Mouse (Mus musculus): ENCODE data around the gene Tipin.
A peak's percentile ranks its signal among the peaks of the same experiment; 100 is the strongest.

GRCm38 (mm10) chr9:64351191-64351590, 69.8 kb downstream of the Tipin start:
- TF ChIP-seq USF1 (IDR thresholded peaks at IDR 0.05; ENCODE audit: low read depth, low read length) (no peak), CTCF (conservative IDR thresholded peaks at IDR 0.05 in 1 of 2, IDR thresholded peaks at IDR 0.05 in 1 of 2; ENCODE audit: low read depth in 2 of 2, low read length in 2 of 2) (peak; percentile 58 to 64), CHD2 (IDR thresholded peaks at IDR 0.05; ENCODE audit: low read length) (no peak), POLR2A (IDR thresholded peaks at IDR 0.05; ENCODE audit: low read depth, low read length) (no peak), HCFC1 (IDR thresholded peaks at IDR 0.05; ENCODE audit: low read depth, low read length) (no peak), POLR2AphosphoS2 (IDR thresholded peaks at IDR 0.05; ENCODE audit: low read depth, low read length) (no peak), MAFK (IDR thresholded peaks at IDR 0.05; ENCODE audit: insufficient replicate concordance, low read length) (no peak), NELFE (IDR thresholded peaks at IDR 0.05; ENCODE audit: low read depth, low read length) (no peak), ZNF384 (IDR thresholded peaks at IDR 0.05; ENCODE audit: low read depth, low read length) (no peak), UBTF (IDR thresholded peaks at IDR 0.05; ENCODE audit: low read depth, low read length) (no peak), TBP (conservative IDR thresholded peaks at IDR 0.05; ENCODE audit: low read depth, low read length) (no peak), TCF12 (IDR thresholded peaks at IDR 0.05; ENCODE audit: low read depth, low read length) (no peak)

Data from CH12.LX (cell line).